Mouse (Mus musculus): Measurements from ENCODE around the gene Ece1. TPM values are rescaled to one million over a fixed set of nuclear protein-coding genes. Genes with fewer than 3 reads are reported as not detected.
A peak's percentile ranks its signal among the peaks of the same experiment; 100 is the strongest.
"Not testable (repeated sequence)": the region's sequence is repeated elsewhere in the genome, so short reads cannot be mapped to it uniquely, and the experiment has no call there.

The Ece1 gene
- total RNA-seq, 4 experiments from 2014 or later, result 81.0 to 85.8 (median 83.3) TPM

GRCm38 (mm10) chr4:137941871-137942781, 80.1 kb downstream of the Ece1 start:
- DNase-seq (ENCODE audit: low spot score in 2 of 2), result peak in 1 of 2 experiments; percentile 64

GRCm38 (mm10) chr4:137942782-137943486, 80.9 kb downstream of the Ece1 start:
- DNase-seq (ENCODE audit: low spot score in 2 of 2), result no peak

- DNase-seq (ENCODE audit: low spot score in 2 of 2), result no peak
Measured at GRCm38 (mm10) chr4:137943540-137943939, 81.5 kb downstream of the Ece1 start.

- DNase-seq (ENCODE audit: low spot score in 2 of 2), result no peak
Measured at GRCm38 (mm10) chr4:137945376-137945775, 83.3 kb downstream of the Ece1 start.

- DNase-seq (ENCODE audit: low spot score in 2 of 2), result no peak
Measured at GRCm38 (mm10) chr4:137946419-137946818, 84.4 kb downstream of the Ece1 start.

- DNase-seq (ENCODE audit: low spot score in 2 of 2), result peak in 1 of 2 experiments; percentile 61
Measured at GRCm38 (mm10) chr4:137952840-137953239, 90.8 kb downstream of the Ece1 start.

- no peak for DNase-seq (ENCODE audit: low spot score in 2 of 2)
Measured at GRCm38 (mm10) chr4:137954184-137954583, 92.1 kb downstream of the Ece1 start.

- no peak for DNase-seq (ENCODE audit: low spot score in 2 of 2)
Measured at GRCm38 (mm10) chr4:137954926-137955396, 92.9 kb downstream of the Ece1 start.

GRCm38 (mm10) chr4:137956260-137956659, 94.2 kb downstream of the Ece1 start:
- no peak for DNase-seq (ENCODE audit: low spot score in 2 of 2)

GRCm38 (mm10) chr4:137959889-137960665, 98.0 kb downstream of the Ece1 start:
- DNase-seq (ENCODE audit: low spot score in 2 of 2), result peak in 1 of 2 experiments; percentile 64

- no peak for DNase-seq (ENCODE audit: low spot score in 2 of 2)
Measured at GRCm38 (mm10) chr4:137960757-137961156, 98.7 kb downstream of the Ece1 start.

- no peak for DNase-seq (ENCODE audit: low spot score in 2 of 2)
Measured at GRCm38 (mm10) chr4:137962643-137963350, 100.8 kb downstream of the Ece1 start.

- DNase-seq (ENCODE audit: low spot score in 2 of 2), result no peak
Measured at GRCm38 (mm10) chr4:137963431-137963830, 101.4 kb downstream of the Ece1 start.

- peak; percentile 70 to 75 for DNase-seq (ENCODE audit: low spot score in 2 of 2)
Measured at GRCm38 (mm10) chr4:137963881-137964584, 102.0 kb downstream of the Ece1 start.

GRCm38 (mm10) chr4:137964585-137964930, 102.5 kb downstream of the Ece1 start:
- DNase-seq (ENCODE audit: low spot score in 2 of 2), result no peak

GRCm38 (mm10) chr4:137968203-137968602, 106.2 kb downstream of the Ece1 start:
- DNase-seq (ENCODE audit: low spot score in 2 of 2), result peak; percentile 50 to 68

- DNase-seq (ENCODE audit: low spot score in 2 of 2), result not testable (repeated sequence)
Measured at GRCm38 (mm10) chr4:137970623-137971199, 108.7 kb downstream of the Ece1 start.

- DNase-seq (ENCODE audit: low spot score in 2 of 2), result not testable (repeated sequence)
Measured at GRCm38 (mm10) chr4:137974856-137975432, 112.9 kb downstream of the Ece1 start.

- not testable (repeated sequence) for DNase-seq (ENCODE audit: low spot score in 2 of 2)
Measured at GRCm38 (mm10) chr4:137979066-137979644, 117.1 kb downstream of the Ece1 start.

Data from left cerebral cortex, adult 8-10 months (tissue).